Mouse (Mus musculus) splenic B cell, adult 2 months (primary cell): Measurements from ENCODE around the gene Dbh.

ENCODE experiments used
- DNase-seq: peaks from one replicate; pipeline ENCODE4 v3.0.0-alpha.2; 2011; ENCODE audit warnings: low read depth, low spot score
- H3K27me3 ChIP-seq: 2 replicates; pipeline ENCODE4 v1.6.1; 2012; ENCODE audit warnings: mild to moderate bottlenecking, low read length, moderate library complexity, mixed read lengths; ENCODE audit not compliant: control insufficient read depth, poor library complexity, insufficient read depth, severe bottlenecking
- H3K36me3 ChIP-seq: 2 replicates; pipeline ENCODE4 v1.6.1; 2012; ENCODE audit warnings: mild to moderate bottlenecking, low read length, moderate library complexity, mixed read lengths; ENCODE audit not compliant: control insufficient read depth, poor library complexity, insufficient read depth, severe bottlenecking

The Dbh gene

GRCm38 (mm10) chr2:27189994-27190393 lies 25.0 kb downstream of the Dbh start:
- DNase-seq: no peak
- Histone ChIP-seq H3K36me3 (no peaks in the 10 kb centered on the region), H3K27me3 (no peaks in the 10 kb centered on the region)

- Histone ChIP-seq H3K27me3 (no peaks in the 10 kb centered on the region), H3K36me3 (no peaks in the 10 kb centered on the region)
- no peak for DNase-seq
Observed at GRCm38 (mm10) chr2:27198551-27199246, 33.7 kb downstream of the Dbh start.

GRCm38 (mm10) chr2:27200586-27200985 lies 35.6 kb downstream of the Dbh start:
- H3K36me3 ChIP-seq: no peaks in the 10 kb centered on the region
- DNase-seq: no peak
- no peaks in the 10 kb centered on the region for H3K27me3 ChIP-seq

- Histone ChIP-seq H3K36me3 (no peaks in the 10 kb centered on the region), H3K27me3 (no peaks in the 10 kb centered on the region)
- no peak for DNase-seq
Observed at GRCm38 (mm10) chr2:27205666-27206065, 40.6 kb downstream of the Dbh start.

- DNase-seq: no peak
- H3K36me3 ChIP-seq: no peaks in the 10 kb centered on the region
- no peaks in the 10 kb centered on the region for H3K27me3 ChIP-seq
Observed at GRCm38 (mm10) chr2:27206128-27206797, 41.2 kb downstream of the Dbh start.

- no peaks in the 10 kb centered on the region for H3K36me3 ChIP-seq
- no peaks in the 10 kb centered on the region for H3K27me3 ChIP-seq
- no peak for DNase-seq
Observed at GRCm38 (mm10) chr2:27207126-27207525, 42.1 kb downstream of the Dbh start.

- Histone ChIP-seq H3K36me3 (no peaks in the 10 kb centered on the region), H3K27me3 (no peaks in the 10 kb centered on the region)
- DNase-seq: no peak
Observed at GRCm38 (mm10) chr2:27209370-27209769, 44.3 kb downstream of the Dbh start.

GRCm38 (mm10) chr2:27209816-27210215 lies 44.8 kb downstream of the Dbh start:
- no peaks in the 10 kb centered on the region for H3K36me3 ChIP-seq
- H3K27me3 ChIP-seq: no peaks in the 10 kb centered on the region
- DNase-seq: no peak

GRCm38 (mm10) chr2:27210255-27210654 lies 45.2 kb downstream of the Dbh start:
- H3K36me3 ChIP-seq: no peaks in the 10 kb centered on the region
- H3K27me3 ChIP-seq: no peaks in the 10 kb centered on the region
- DNase-seq: peak; percentile 76

GRCm38 (mm10) chr2:27210676-27211210 lies 45.7 kb downstream of the Dbh start:
- Histone ChIP-seq H3K36me3 (no peaks in the 10 kb centered on the region), H3K27me3 (no peaks in the 10 kb centered on the region)
- DNase-seq: peak; percentile 29

GRCm38 (mm10) chr2:27211966-27212893 lies 47.2 kb downstream of the Dbh start:
- Histone ChIP-seq H3K36me3 (no peaks in the 10 kb centered on the region), H3K27me3 (no peaks in the 10 kb centered on the region)
- peak; percentile 47 for DNase-seq

- H3K36me3 ChIP-seq: no peaks in the 10 kb centered on the region
- H3K27me3 ChIP-seq: no peaks in the 10 kb centered on the region
- no peak for DNase-seq
Observed at GRCm38 (mm10) chr2:27215537-27215936, 50.5 kb downstream of the Dbh start.

- H3K36me3 ChIP-seq: no peaks in the 10 kb centered on the region
- no peak for DNase-seq
- no peaks in the 10 kb centered on the region for H3K27me3 ChIP-seq
Observed at GRCm38 (mm10) chr2:27218121-27218544, 53.1 kb downstream of the Dbh start.

GRCm38 (mm10) chr2:27218569-27218968 lies 53.5 kb downstream of the Dbh start:
- H3K27me3 ChIP-seq: no peaks in the 10 kb centered on the region
- DNase-seq: no peak
- H3K36me3 ChIP-seq: no peaks in the 10 kb centered on the region
